Mouse (Mus musculus): ENCODE results near the gene Wdr70. TPM values are rescaled to one million over a fixed set of nuclear protein-coding genes. Genes with fewer than 3 reads are reported as not detected.

Gene Wdr70
- polyA plus RNA-seq, 1 experiment from 2014 or later: 69.7 TPM

- no peak for ATAC-seq (ENCODE audit: low FRiP score, low read depth)
- H3K9ac ChIP-seq (replicated peaks): no peak overlapping the region
- no peak overlapping the region for H3K27ac ChIP-seq (replicated peaks)
- 81% methylated on average over 7 of the region's 7 CpGs for WGBS
- no peak overlapping the region for H3K4me3 ChIP-seq
- H3K4me2 ChIP-seq (replicated peaks): no peak overlapping the region
- no peaks in the 10 kb centered on the region for H3K27me3 ChIP-seq
- no peaks in the 10 kb centered on the region for H3K9me3 ChIP-seq
- no peaks in the 10 kb centered on the region for H3K4me1 ChIP-seq
- no peaks in the 10 kb centered on the region for H3K36me3 ChIP-seq
Measured at GRCm38 (mm10) chr15:8011418-8011817, 87.6 kb downstream of the Wdr70 start.

DNA sequence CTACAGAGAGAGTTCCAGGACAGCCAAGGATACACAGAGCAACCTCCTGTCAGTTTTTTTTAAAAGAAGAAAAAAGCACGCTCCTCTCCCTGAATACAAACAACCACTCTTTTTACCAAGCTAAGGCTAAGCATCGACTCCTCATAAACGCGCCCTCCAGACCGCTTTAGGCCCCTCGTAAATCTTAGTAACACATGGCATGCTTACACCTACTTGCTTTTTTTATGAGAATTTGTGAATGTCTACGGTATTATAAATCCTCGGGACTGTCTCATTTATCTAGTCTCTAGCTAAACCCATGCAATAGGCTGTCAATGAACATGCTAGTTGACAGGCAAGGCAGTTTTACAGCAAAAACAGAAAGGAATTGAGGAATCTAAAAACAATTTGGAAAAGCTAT is 91.6 kb downstream of the Wdr70 start:
- H3K27me3 ChIP-seq: no peaks in the 10 kb centered on the region
- no peak overlapping the region for H3K27ac ChIP-seq (replicated peaks)
- no peak overlapping the region for H3K4me2 ChIP-seq (replicated peaks)
- H3K36me3 ChIP-seq: no peaks in the 10 kb centered on the region
- WGBS: 94% methylated on average over 8 of the region's 8 CpGs
- no peak overlapping the region for H3K9ac ChIP-seq (replicated peaks)
- H3K4me1 ChIP-seq: no peaks in the 10 kb centered on the region
- H3K9me3 ChIP-seq: no peaks in the 10 kb centered on the region
- no peak overlapping the region for H3K4me3 ChIP-seq
- no peak for ATAC-seq (ENCODE audit: low FRiP score, low read depth)

DNA sequence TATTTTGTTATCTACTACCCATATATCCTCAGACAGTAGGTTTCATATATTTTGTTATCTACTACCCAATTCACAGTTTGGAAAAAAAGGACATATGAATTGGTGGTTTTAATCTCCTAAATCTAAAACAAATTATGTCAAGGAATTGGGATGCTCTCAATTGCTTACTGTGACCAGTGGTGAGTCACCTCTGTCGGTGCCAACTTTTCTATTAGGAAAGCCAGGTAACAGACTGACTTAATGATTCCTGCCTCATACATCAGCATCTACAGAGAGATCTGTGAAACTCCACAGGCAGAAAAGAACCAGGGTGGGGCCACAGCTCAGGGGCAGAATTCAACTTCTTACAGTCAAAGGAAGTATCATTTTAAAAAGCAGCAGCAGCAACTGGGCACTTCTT is 93.0 kb downstream of the Wdr70 start:
- Histone ChIP-seq H3K9me3 (no peaks in the 10 kb centered on the region), H3K9ac (replicated peaks) (no peak overlapping the region), H3K27ac (replicated peaks) (no peak overlapping the region), H3K27me3 (no peaks in the 10 kb centered on the region), H3K4me1 (no peaks in the 10 kb centered on the region), H3K36me3 (no peaks in the 10 kb centered on the region), H3K4me2 (replicated peaks) (no peak overlapping the region), H3K4me3 (no peak overlapping the region)
- no peak for ATAC-seq (ENCODE audit: low FRiP score, low read depth)
- WGBS: 90% methylated on average over 1 of the region's 1 CpGs

- Histone ChIP-seq H3K4me2 (replicated peaks) (no peak overlapping the region), H3K27ac (replicated peaks) (no peak overlapping the region), H3K9me3 (no peaks in the 10 kb centered on the region), H3K4me3 (no peak overlapping the region), H3K27me3 (no peaks in the 10 kb centered on the region), H3K9ac (replicated peaks) (no peak overlapping the region), H3K4me1 (no peaks in the 10 kb centered on the region), H3K36me3 (no peaks in the 10 kb centered on the region)
- 79% methylated on average over 5 of the region's 5 CpGs for WGBS
- no peak for ATAC-seq (ENCODE audit: low FRiP score, low read depth)
Measured at GRCm38 (mm10) chr15:8005506-8005905, 93.5 kb downstream of the Wdr70 start.

GRCm38 (mm10) chr15:8003789-8004188 is 95.2 kb downstream of the Wdr70 start:
- no peak overlapping the region for H3K27ac ChIP-seq (replicated peaks)
- H3K4me2 ChIP-seq (replicated peaks): no peak overlapping the region
- H3K9me3 ChIP-seq: no peaks in the 10 kb centered on the region
- H3K9ac ChIP-seq (replicated peaks): no peak overlapping the region
- no peaks in the 10 kb centered on the region for H3K27me3 ChIP-seq
- H3K4me3 ChIP-seq: no peak overlapping the region
- no peaks in the 10 kb centered on the region for H3K4me1 ChIP-seq
- no peaks in the 10 kb centered on the region for H3K36me3 ChIP-seq
- no peak for ATAC-seq (ENCODE audit: low FRiP score, low read depth)
- 90% methylated on average over 8 of the region's 8 CpGs for WGBS

DNA sequence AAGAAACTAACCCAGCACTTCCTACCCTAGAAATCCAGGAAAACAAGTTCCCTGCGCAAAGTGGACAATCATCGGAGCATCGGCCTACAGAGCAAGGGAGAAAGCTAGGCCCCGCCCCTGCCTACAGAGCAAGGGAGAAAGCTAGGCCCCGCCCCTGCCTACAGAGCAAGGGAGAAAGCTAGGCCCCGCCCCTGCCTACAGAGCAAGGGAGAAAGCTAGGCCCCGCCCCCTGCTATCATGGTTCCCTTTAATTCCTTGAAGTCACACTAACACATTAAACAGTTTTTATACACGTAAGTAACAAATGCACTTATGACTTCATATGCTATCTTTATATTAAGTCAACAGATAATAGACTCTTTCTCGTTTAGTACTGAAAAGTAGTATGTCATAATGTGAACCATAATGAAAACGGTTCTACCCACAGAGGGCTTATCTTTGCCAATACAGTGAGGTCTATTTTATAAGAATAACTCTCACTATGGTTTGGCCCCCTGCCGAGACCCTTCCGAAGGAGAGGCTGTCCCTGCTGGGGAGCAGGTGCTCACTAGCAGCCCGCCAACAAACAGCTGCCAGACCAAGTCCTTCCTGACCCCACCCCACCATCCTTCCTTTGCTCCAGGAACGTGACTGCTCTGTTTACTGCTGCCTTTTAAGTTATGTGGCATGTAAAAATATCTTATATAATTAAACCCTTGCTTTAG is 100.0 kb downstream of the Wdr70 start:
- Histone ChIP-seq H3K4me3 (no peak overlapping the region), H3K27ac (replicated peaks) (no peak overlapping the region), H3K4me1 (no peaks in the 10 kb centered on the region), H3K4me2 (replicated peaks) (no peak overlapping the region), H3K36me3 (no peaks in the 10 kb centered on the region), H3K9ac (replicated peaks) (no peak overlapping the region), H3K27me3 (no peaks in the 10 kb centered on the region), H3K9me3 (no peaks in the 10 kb centered on the region)
- no peak for ATAC-seq (ENCODE audit: low FRiP score, low read depth)
- 54% methylated on average over 14 of the region's 14 CpGs for WGBS

- Histone ChIP-seq H3K9ac (replicated peaks) (no peak overlapping the region), H3K4me1 (no peaks in the 10 kb centered on the region), H3K36me3 (no peaks in the 10 kb centered on the region), H3K27ac (replicated peaks) (no peak overlapping the region), H3K4me2 (replicated peaks) (no peak overlapping the region), H3K4me3 (no peak overlapping the region), H3K27me3 (no peaks in the 10 kb centered on the region), H3K9me3 (no peaks in the 10 kb centered on the region)
- ATAC-seq (ENCODE audit: low FRiP score, low read depth): no peak
- WGBS: 88% methylated on average over 2 of the region's 2 CpGs
Measured at GRCm38 (mm10) chr15:7998095-7998494, 100.9 kb downstream of the Wdr70 start.

GRCm38 (mm10) chr15:7993721-7994120 is 105.3 kb downstream of the Wdr70 start:
- Histone ChIP-seq H3K9ac (replicated peaks) (no peak overlapping the region), H3K9me3 (no peaks in the 10 kb centered on the region), H3K27ac (replicated peaks) (no peak overlapping the region), H3K4me3 (no peak overlapping the region), H3K4me2 (replicated peaks) (no peak overlapping the region), H3K27me3 (no peaks in the 10 kb centered on the region), H3K4me1 (no peaks in the 10 kb centered on the region), H3K36me3 (no peaks in the 10 kb centered on the region)
- ATAC-seq (ENCODE audit: low FRiP score, low read depth): no peak
- WGBS: 90% methylated on average over 6 of the region's 6 CpGs

DNA sequence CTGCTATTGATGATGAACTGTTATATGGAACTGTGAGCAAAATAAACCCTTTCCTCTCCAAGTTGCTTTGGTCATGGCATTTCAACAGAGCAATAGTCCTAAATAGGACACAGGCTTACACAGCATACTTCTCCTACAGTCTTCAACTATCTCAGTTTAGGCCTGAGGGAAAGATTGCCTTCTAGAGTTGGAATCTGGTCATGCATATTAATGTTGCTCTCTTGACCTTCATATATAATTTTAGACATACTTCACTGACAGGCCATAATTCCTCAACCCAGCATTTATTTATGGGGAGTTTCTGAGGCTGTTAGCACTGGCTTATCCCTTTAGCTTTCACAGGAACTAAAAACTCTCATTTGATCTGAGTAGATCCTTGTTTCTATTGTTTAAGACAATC is 108.9 kb downstream of the Wdr70 start:
- ATAC-seq (ENCODE audit: low FRiP score, low read depth): no peak

DNA sequence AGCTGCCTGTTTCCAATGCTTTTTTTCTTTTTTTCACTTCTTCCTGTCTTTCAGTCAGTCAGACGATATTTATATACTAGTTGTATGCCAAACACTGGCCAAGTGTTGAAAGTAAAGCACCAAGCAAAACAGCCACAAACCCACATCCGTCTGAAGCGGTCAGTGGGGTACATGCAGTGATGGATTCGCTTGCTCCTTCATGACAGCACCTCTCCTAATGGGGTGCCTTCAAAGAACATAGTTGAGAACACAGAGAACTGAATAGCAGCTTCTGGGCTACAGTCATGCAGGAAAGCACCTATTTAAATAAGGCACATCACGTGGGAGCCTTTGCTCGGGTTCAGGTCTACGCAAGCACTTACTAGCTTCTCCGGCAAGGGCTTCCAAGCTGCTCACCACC is 111.6 kb downstream of the Wdr70 start:
- H3K9ac ChIP-seq (replicated peaks): no peak overlapping the region
- H3K36me3 ChIP-seq: no peaks in the 10 kb centered on the region
- H3K4me1 ChIP-seq: no peaks in the 10 kb centered on the region
- H3K27me3 ChIP-seq: no peaks in the 10 kb centered on the region
- no peak for ATAC-seq (ENCODE audit: low FRiP score, low read depth)
- 94% methylated on average over 8 of the region's 8 CpGs for WGBS
- H3K27ac ChIP-seq (replicated peaks): no peak overlapping the region
- H3K4me2 ChIP-seq (replicated peaks): no peak overlapping the region
- H3K4me3 ChIP-seq: no peak overlapping the region
- H3K9me3 ChIP-seq: no peaks in the 10 kb centered on the region

More for the DNA sequence above, 108.9 kb downstream of the Wdr70 start:
- H3K9ac ChIP-seq (replicated peaks): no peak overlapping the region
- H3K4me2 ChIP-seq (replicated peaks): no peak overlapping the region
- H3K27me3 ChIP-seq: no peaks in the 10 kb centered on the region
- no peak overlapping the region for H3K27ac ChIP-seq (replicated peaks)
- H3K4me1 ChIP-seq: no peaks in the 10 kb centered on the region
- H3K36me3 ChIP-seq: no peaks in the 10 kb centered on the region
- no peak overlapping the region for H3K4me3 ChIP-seq
- no peaks in the 10 kb centered on the region for H3K9me3 ChIP-seq

DNA sequence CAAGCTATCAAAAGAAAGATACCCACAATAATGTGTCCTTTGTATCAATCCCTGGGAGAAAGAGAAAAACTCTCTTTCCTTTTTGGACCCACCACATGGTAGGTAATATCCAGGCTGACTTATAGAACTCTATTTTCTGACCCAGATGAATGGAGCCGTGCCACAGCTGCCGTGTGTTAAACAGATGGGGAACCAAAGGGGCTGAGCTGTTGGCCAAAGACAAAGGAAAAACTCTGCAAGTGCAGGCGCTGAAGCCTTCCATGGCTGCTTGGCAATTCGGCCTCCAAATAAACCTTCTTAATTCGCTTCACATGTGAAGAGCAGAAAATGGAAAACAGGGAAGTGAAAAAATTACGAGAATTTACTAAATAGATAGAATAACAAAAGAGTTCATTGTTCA is 112.7 kb downstream of the Wdr70 start:
- no peaks in the 10 kb centered on the region for H3K27me3 ChIP-seq
- WGBS: 29% methylated on average over 6 of the region's 6 CpGs
- H3K4me2 ChIP-seq (replicated peaks): no peak overlapping the region
- H3K4me1 ChIP-seq: no peaks in the 10 kb centered on the region
- no peak overlapping the region for H3K4me3 ChIP-seq
- no peak for ATAC-seq (ENCODE audit: low FRiP score, low read depth)
- H3K27ac ChIP-seq (replicated peaks): no peak overlapping the region
- no peak overlapping the region for H3K9ac ChIP-seq (replicated peaks)
- H3K9me3 ChIP-seq: no peaks in the 10 kb centered on the region
- H3K36me3 ChIP-seq: no peaks in the 10 kb centered on the region

- H3K4me2 ChIP-seq (replicated peaks): no peak overlapping the region
- peaks cover 6% of the 10 kb centered on the region for H3K36me3 ChIP-seq
- no peaks in the 10 kb centered on the region for H3K27me3 ChIP-seq
- H3K4me1 ChIP-seq: no peaks in the 10 kb centered on the region
- H3K4me3 ChIP-seq: no peak overlapping the region
- 89% methylated on average over 1 of the region's 1 CpGs for WGBS
- ATAC-seq (ENCODE audit: low FRiP score, low read depth): no peak
- H3K27ac ChIP-seq (replicated peaks): no peak overlapping the region
- H3K9ac ChIP-seq (replicated peaks): no peak overlapping the region
- H3K9me3 ChIP-seq: no peaks in the 10 kb centered on the region
Measured at GRCm38 (mm10) chr15:7978640-7979039, 120.4 kb downstream of the Wdr70 start.

- H3K4me2 ChIP-seq (replicated peaks): no peak overlapping the region
- H3K27ac ChIP-seq (replicated peaks): no peak overlapping the region
- H3K4me3 ChIP-seq: no peak overlapping the region
- WGBS: 47% methylated on average over 9 of the region's 9 CpGs
- H3K27me3 ChIP-seq: no peaks in the 10 kb centered on the region
- H3K9ac ChIP-seq (replicated peaks): no peak overlapping the region
- no peaks in the 10 kb centered on the region for H3K4me1 ChIP-seq
- H3K36me3 ChIP-seq: peaks cover 6% of the 10 kb centered on the region
- H3K9me3 ChIP-seq: no peaks in the 10 kb centered on the region
- no peak for ATAC-seq (ENCODE audit: low FRiP score, low read depth)
Measured at GRCm38 (mm10) chr15:7976775-7977174, 122.2 kb downstream of the Wdr70 start.

All from midbrain, embryonic 12.5 days (tissue).